Mouse (Mus musculus) retina, postnatal 7 days (tissue): ENCODE results near the gene Exoc4.

Source experiments
- DNase-seq: peaks from one replicate; pipeline ENCODE4 v3.0.0-alpha.2; 2012; ENCODE audit warnings: low read depth, low spot score

Exoc4 gene

GRCm38 (mm10) chr6:33310486-33310885, 61.6 kb downstream of the Exoc4 start:
- DNase-seq, result no peak

- DNase-seq, result no peak
Measured at GRCm38 (mm10) chr6:33322849-33323248, 74.0 kb downstream of the Exoc4 start.

- no peak for DNase-seq
Measured at GRCm38 (mm10) chr6:33323386-33323785, 74.5 kb downstream of the Exoc4 start.

GRCm38 (mm10) chr6:33328326-33328725, 79.4 kb downstream of the Exoc4 start:
- no peak for DNase-seq

GRCm38 (mm10) chr6:33347088-33347775, 98.3 kb downstream of the Exoc4 start:
- no peak for DNase-seq

- no peak for DNase-seq
Measured at GRCm38 (mm10) chr6:33361613-33362012, 112.7 kb downstream of the Exoc4 start.

GRCm38 (mm10) chr6:33380517-33380916, 131.6 kb downstream of the Exoc4 start:
- DNase-seq, result no peak

GRCm38 (mm10) chr6:33382176-33382575, 133.3 kb downstream of the Exoc4 start:
- DNase-seq, result no peak

- DNase-seq, result no peak
Measured at GRCm38 (mm10) chr6:33392020-33392419, 143.1 kb downstream of the Exoc4 start.

- DNase-seq, result no peak
Measured at GRCm38 (mm10) chr6:33399491-33399890, 150.6 kb downstream of the Exoc4 start.

- no peak for DNase-seq
Measured at GRCm38 (mm10) chr6:33401161-33401560, 152.3 kb downstream of the Exoc4 start.

GRCm38 (mm10) chr6:33405562-33406275, 156.8 kb downstream of the Exoc4 start:
- peak; percentile 3 for DNase-seq

- no peak for DNase-seq
Measured at GRCm38 (mm10) chr6:33409586-33409985, 160.7 kb downstream of the Exoc4 start.

GRCm38 (mm10) chr6:33425007-33425406, 176.1 kb downstream of the Exoc4 start:
- no peak for DNase-seq

GRCm38 (mm10) chr6:33431207-33431787, 182.4 kb downstream of the Exoc4 start:
- peak; percentile 9 for DNase-seq

- no peak for DNase-seq
Measured at GRCm38 (mm10) chr6:33440508-33440907, 191.6 kb downstream of the Exoc4 start.

GRCm38 (mm10) chr6:33453810-33454209, 204.9 kb downstream of the Exoc4 start:
- no peak for DNase-seq

GRCm38 (mm10) chr6:33454354-33454753, 205.5 kb downstream of the Exoc4 start:
- no peak for DNase-seq

GRCm38 (mm10) chr6:33455238-33455637, 206.4 kb downstream of the Exoc4 start:
- no peak for DNase-seq

- no peak for DNase-seq
Measured at GRCm38 (mm10) chr6:33464862-33465261, 216.0 kb downstream of the Exoc4 start.

GRCm38 (mm10) chr6:33465392-33465791, 216.5 kb downstream of the Exoc4 start:
- no peak for DNase-seq

GRCm38 (mm10) chr6:33466168-33466839, 217.4 kb downstream of the Exoc4 start:
- no peak for DNase-seq
